Mouse (Mus musculus) layer of hippocampus, adult 2 months (tissue): ENCODE results near the gene Gm13283. TPM values are rescaled to one million over a fixed set of nuclear protein-coding genes. Genes with fewer than 3 reads are reported as not detected.
"Not testable (repeated sequence)": the region's sequence is repeated elsewhere in the genome, so short reads cannot be mapped to it uniquely, and the experiment has no call there.

Experiments
- DNase-seq, 2 experiments: peaks; one replicate each; pipeline ENCODE4 v3.0.0; 2022; ENCODE audit warnings: low spot score in 2 of 2
- H3K27ac ChIP-seq: fragments of 200-600 bp; 2 replicates; pipeline ENCODE4 v1.8.1; 2022
- H3K4me3 ChIP-seq: fragments of 200-600 bp; 2 replicates; pipeline ENCODE4 v1.8.1; 2022; ENCODE audit warnings: mild to moderate bottlenecking
- CTCF ChIP-seq: fragments of 200-600 bp; conservative IDR thresholded peaks from 2 replicates; pipeline ENCODE4 v1.8.1; 2022; ENCODE audit warnings: antibody characterized with exemption, mild to moderate bottlenecking, moderate library complexity
- total RNA-seq, 2 experiments: library from RNA; stranded (reverse); gene quantifications; 2 replicates each; pipeline ENCODE4 v1.2.3; 2021

Gm13283 gene
- total RNA-seq, 2 experiments from 2014 or later: not detected

- peak; percentile 23 for TF ChIP-seq CTCF
Measured at GRCm38 (mm10) chr4:88782335-88782734, 22.4 kb downstream of the Gm13283 start.

GRCm38 (mm10) chr4:88785409-88785808 is 25.5 kb downstream of the Gm13283 start, which contains the start of gene Gm13276:
Gm13276 (plus strand) TSS chr4:88785709.
- not testable (repeated sequence) for H3K4me3 ChIP-seq, H3K27ac ChIP-seq, DNase-seq

More at GRCm38 (mm10) chr4:88782335-88782734, 22.4 kb downstream of the Gm13283 start:
- H3K27ac ChIP-seq, DNase-seq, H3K4me3 ChIP-seq: not testable (repeated sequence)

- H3K4me3 ChIP-seq, H3K27ac ChIP-seq: not testable (repeated sequence)
- TF ChIP-seq CTCF: peak; percentile 58
- DNase-seq: peak; percentile 58 to 66
Measured at GRCm38 (mm10) chr4:88788402-88788801, 28.5 kb downstream of the Gm13283 start, which contains the start of gene Gm13277. Gm13277 (plus strand) TSS chr4:88788632.

DNA sequence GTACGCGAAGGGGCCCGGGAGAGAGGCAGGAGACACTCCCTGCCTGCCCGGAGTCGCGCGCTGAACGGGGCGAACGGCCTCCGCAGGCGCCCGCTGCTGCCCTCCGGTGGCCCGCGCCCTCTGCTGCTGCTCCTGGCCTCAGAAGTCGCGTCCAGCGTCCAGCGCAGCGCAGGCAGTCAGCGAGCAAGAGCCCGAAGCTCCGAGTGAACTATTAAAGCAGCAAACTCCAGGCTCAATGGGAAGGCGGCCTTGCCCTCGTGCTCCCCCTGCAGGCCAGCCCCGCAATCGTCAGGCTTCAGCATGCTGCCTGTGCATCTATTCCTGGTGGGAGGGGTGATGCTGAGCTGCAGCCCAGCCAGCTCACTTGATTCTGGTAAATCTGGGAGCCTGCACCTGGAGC is 31.3 kb downstream of the Gm13283 start, which contains the start of gene Gm13278:
Gene Gm13278 (plus strand): TSS at position 301 of the 400 bp plus-strand sequence.
- not testable (repeated sequence) for H3K4me3 ChIP-seq, DNase-seq

DNA sequence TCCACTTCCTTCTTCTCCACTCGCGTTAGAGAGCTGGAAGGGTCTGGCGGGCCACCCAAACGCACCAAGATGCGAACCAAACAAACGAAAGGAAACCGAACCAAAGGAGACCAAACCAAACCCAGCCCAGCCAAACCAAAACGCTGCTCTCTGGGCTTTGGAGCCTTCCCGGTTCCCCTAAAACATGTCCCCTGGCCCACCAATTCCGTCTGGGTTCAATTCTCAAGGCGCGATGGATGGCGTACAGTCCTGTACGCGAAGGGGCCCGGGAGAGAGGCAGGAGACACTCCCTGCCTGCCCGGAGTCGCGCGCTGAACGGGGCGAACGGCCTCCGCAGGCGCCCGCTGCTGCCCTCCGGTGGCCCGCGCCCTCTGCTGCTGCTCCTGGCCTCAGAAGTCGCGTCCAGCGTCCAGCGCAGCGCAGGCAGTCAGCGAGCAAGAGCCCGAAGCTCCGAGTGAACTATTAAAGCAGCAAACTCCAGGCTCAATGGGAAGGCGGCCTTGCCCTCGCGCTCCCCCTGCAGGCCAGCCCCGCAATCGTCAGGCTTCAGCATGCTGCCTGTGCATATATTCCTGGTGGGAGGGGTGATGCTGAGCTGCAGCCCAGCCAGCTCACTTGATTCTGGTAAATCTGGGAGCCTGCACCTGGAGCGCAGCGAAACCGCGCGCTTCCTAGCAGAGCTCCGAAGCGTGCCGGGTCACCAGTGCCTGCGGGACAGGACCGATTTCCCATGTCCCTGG is 34.2 kb downstream of the Gm13283 start, which contains the start of gene Gm13275:
Gene Gm13275 (plus strand): TSS at position 552 of the 740 bp plus-strand sequence.
- peak within 1 kb of the TSS; percentile 14 for H3K4me3 ChIP-seq
- not testable (repeated sequence) for H3K27ac ChIP-seq
- peak; percentile 57 for TF ChIP-seq CTCF
- DNase-seq: peak; percentile 41 to 60

More for the DNA sequence above, 31.3 kb downstream of the Gm13283 start, which contains the start of gene Gm13278:
- H3K27ac ChIP-seq: not testable (repeated sequence)

DNA sequence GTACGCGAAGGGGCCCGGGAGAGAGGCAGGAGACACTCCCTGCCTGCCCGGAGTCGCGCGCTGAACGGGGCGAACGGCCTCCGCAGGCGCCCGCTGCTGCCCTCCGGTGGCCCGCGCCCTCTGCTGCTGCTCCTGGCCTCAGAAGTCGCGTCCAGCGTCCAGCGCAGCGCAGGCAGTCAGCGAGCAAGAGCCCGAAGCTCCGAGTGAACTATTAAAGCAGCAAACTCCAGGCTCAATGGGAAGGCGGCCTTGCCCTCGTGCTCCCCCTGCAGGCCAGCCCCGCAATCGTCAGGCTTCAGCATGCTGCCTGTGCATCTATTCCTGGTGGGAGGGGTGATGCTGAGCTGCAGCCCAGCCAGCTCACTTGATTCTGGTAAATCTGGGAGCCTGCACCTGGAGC is 37.2 kb downstream of the Gm13283 start, which contains the start of gene Gm13279:
Gene Gm13279 (plus strand): TSS at position 301 of the 400 bp plus-strand sequence.
- H3K27ac ChIP-seq, DNase-seq, H3K4me3 ChIP-seq: not testable (repeated sequence)

GRCm38 (mm10) chr4:88799365-88799764 is 39.4 kb downstream of the Gm13283 start, which contains the start of gene Gm13285:
Gm13285 (plus strand) TSS chr4:88799665.
- H3K4me3 ChIP-seq, H3K27ac ChIP-seq, DNase-seq: not testable (repeated sequence)

- H3K27ac ChIP-seq, H3K4me3 ChIP-seq, DNase-seq: not testable (repeated sequence)
Measured at GRCm38 (mm10) chr4:88802954-88803353, 43.0 kb downstream of the Gm13283 start, which contains the start of gene Gm13287. Gm13287 (plus strand) TSS chr4:88803254.

DNA sequence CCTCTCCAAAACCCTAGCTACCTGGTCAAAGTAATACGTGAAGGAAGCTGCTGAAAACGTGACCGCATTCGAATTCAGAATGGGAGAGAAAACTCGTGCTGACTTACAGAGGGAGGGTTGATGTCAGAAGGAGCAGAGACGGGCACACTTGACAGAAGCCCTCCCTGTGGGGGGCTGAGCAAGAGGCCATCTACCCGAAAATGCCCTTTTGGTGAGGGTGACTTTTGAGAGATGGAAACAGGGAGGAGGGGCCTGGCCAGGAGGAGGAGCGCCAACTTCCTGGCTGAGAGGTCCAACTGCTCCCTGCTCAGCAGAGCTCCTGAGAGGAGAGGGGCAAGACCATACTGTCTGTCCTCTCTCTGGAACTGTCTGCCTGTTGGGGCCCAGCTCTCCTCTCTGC is 45.3 kb downstream of the Gm13283 start, which contains the start of gene Gm13288:
Gene Gm13288 (plus strand): TSS at position 301 of the 400 bp plus-strand sequence.
- not testable (repeated sequence) for DNase-seq, H3K4me3 ChIP-seq, H3K27ac ChIP-seq

GRCm38 (mm10) chr4:88805761-88806160 is 45.8 kb downstream of the Gm13283 start:
- peak; percentile 21 for TF ChIP-seq CTCF
- DNase-seq, H3K4me3 ChIP-seq, H3K27ac ChIP-seq: not testable (repeated sequence)

Other genes starting within 250 kb of the Gm13283 start
- not detected for gene Ifnb1, start 237.3 kb upstream of the Gm13283 start, total RNA-seq
- not detected for gene Ifna15, start 201.9 kb upstream of the Gm13283 start, total RNA-seq
- not detected for gene Ifna14, start 188.3 kb upstream of the Gm13283 start, total RNA-seq
- not detected for gene Ifna9, start 167.7 kb upstream of the Gm13283 start, total RNA-seq
- gene Ifna12, start 156.7 kb upstream of the Gm13283 start, total RNA-seq: not detected
- not detected for gene C87499, start 125.7 kb upstream of the Gm13283 start, total RNA-seq
- gene Ifna13, start 115.7 kb upstream of the Gm13283 start, total RNA-seq: not detected
- gene Ifna16, start 83.2 kb upstream of the Gm13283 start, total RNA-seq: not detected
- gene Ifna2, start 76.2 kb upstream of the Gm13283 start, total RNA-seq: not detected
- gene Ifnab, start 68.8 kb upstream of the Gm13283 start, total RNA-seq: not detected
- 1 to 10 TPM; 1.3 to 1.5 TPM for gene Gm26566, start 38.3 kb upstream of the Gm13283 start, total RNA-seq
- 100 to 1,000 TPM; 105 to 107 TPM for gene Klhl9, start 37.7 kb upstream of the Gm13283 start, total RNA-seq
- not detected for gene Gm13271, start 5.3 kb upstream of the Gm13283 start, total RNA-seq
- gene Gm13290, start 13.7 kb downstream of the Gm13283 start, total RNA-seq: not detected
- gene Gm13289, start 16.8 kb downstream of the Gm13283 start, total RNA-seq: not detected
- not detected for gene Gm13272, start 19.7 kb downstream of the Gm13283 start, total RNA-seq
- gene Ifnz, start 22.0 kb downstream of the Gm13283 start, total RNA-seq: not detected
- gene Gm13276, start 25.6 kb downstream of the Gm13283 start, total RNA-seq: not detected
- gene Gm13277, start 28.5 kb downstream of the Gm13283 start, total RNA-seq: not detected
- gene Gm13278, start 31.4 kb downstream of the Gm13283 start, total RNA-seq: not detected
- not detected for gene Gm13275, start 34.4 kb downstream of the Gm13283 start, total RNA-seq
- not detected for gene Gm13279, start 37.3 kb downstream of the Gm13283 start, total RNA-seq
- not detected for gene Gm13285, start 39.5 kb downstream of the Gm13283 start, total RNA-seq
- not detected for gene Gm13287, start 43.1 kb downstream of the Gm13283 start, total RNA-seq
- gene Gm13288, start 45.4 kb downstream of the Gm13283 start, total RNA-seq: not detected
- gene Ifna7, start 56.1 kb downstream of the Gm13283 start, total RNA-seq: not detected
- gene Ifna11, start 59.8 kb downstream of the Gm13283 start, total RNA-seq: not detected
- gene Ifna6, start 67.3 kb downstream of the Gm13283 start, total RNA-seq: not detected
- gene Ifna5, start 75.4 kb downstream of the Gm13283 start, total RNA-seq: not detected
- gene Ifna4, start 81.7 kb downstream of the Gm13283 start, total RNA-seq: not detected
- gene Ifna1, start 90.0 kb downstream of the Gm13283 start, total RNA-seq: not detected
- gene Ifne, start 120.1 kb downstream of the Gm13283 start, total RNA-seq: not detected